Mouse (Mus musculus) neutrophil, adult 65 days (primary cell): Measurements from ENCODE around the gene Gm8104. TPM values are rescaled to one million over a fixed set of nuclear protein-coding genes. Genes with fewer than 3 reads are reported as not detected.

Source experiments
- total RNA-seq: library from RNA; stranded (reverse); gene quantifications from 2 replicates; pipeline ENCODE4 v1.2.4, GENCODE M21; 2023

Gene Gm8104
- total RNA-seq: not detected in 2 replicates

GRCm38 (mm10) chr14:43100301-43100700, at the start of gene Gm8104:
Gene Gm8104, plus strand, starts transcription at chr14:43100601.

GRCm38 (mm10) chr14:43076543-43076942, 23.9 kb upstream of the Gm8104 start, which contains the start of gene Gm8094:
Gene Gm8094, minus strand, starts transcription at chr14:43076643.

Other genes starting within 250 kb of the Gm8104 start
- gene Gm21977, start 247.1 kb upstream of the Gm8104 start, total RNA-seq: not detected in 2 replicates
- not detected in 2 replicates for gene Gm8082, start 107.0 kb upstream of the Gm8104 start, total RNA-seq
- gene Gm10376, start 85.0 kb upstream of the Gm8104 start, total RNA-seq: not detected in 2 replicates
- not detected in 2 replicates for gene Gm8094, start 24.0 kb upstream of the Gm8104 start, total RNA-seq
- not detected in 2 replicates for gene Gm7233, start 79.3 kb downstream of the Gm8104 start, total RNA-seq
- gene Gm8122, start 134.7 kb downstream of the Gm8104 start, total RNA-seq: not detected in 2 replicates
- gene Gm8126, start 158.0 kb downstream of the Gm8104 start, total RNA-seq: not detected in 2 replicates
- gene Gm9732, start 174.4 kb downstream of the Gm8104 start, total RNA-seq: not detected in 2 replicates
- not detected in 2 replicates for gene Gm8127, start 193.2 kb downstream of the Gm8104 start, total RNA-seq
- not detected in 2 replicates for gene 1700001F09Rik, start 247.2 kb downstream of the Gm8104 start, total RNA-seq